In the genomic region with DNA sequence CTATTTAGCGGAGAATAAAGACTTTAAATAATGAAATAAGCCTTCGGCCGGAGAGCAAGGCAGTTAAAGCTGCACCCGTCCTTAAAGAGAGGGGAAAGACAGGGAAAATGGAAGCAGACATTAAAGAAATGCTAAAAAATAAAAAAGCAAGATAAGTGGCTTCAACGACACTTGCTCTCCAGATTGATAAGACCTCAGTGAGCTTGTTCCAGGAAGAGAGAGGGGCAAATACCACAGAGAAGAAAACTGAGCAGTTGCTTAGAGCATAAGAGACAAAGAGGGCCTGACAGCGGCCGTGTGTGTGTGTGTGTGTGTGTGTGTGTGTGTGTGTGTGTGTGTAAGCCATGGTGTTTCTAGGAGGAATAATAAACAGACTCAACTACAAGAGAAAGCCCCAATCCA, we compare ENCODE assay signal across 12 mouse cellular contexts.
DNase-seq lines count a peak whose midpoint lies in the region; ATAC-seq and TF ChIP-seq lines count a peak whose summit lies in the region.
"Had no signal": no experiment of that assay in that cellular context is flagged by ENCODE, and none has a peak within 500 bp of the region (broad histone marks: within the 10 kb centered on the region; RNA-seq: fewer than 3 reads in every experiment).

No protein-coding gene starts in this region.

- no peaks in the 10 kb centered on the region for H3K9me3 ChIP-seq in kidney, embryonic 15.5 days (replicated peaks)
- no peaks in the 10 kb centered on the region for H3K9me3 ChIP-seq in neural tube, embryonic 12.5 days
- H3K9me3 ChIP-seq in neural tube, embryonic 15.5 days (replicated peaks), result 0 out of 2 replicates have a peak, but pooled peaks cover 2% of the 10 kb centered on the region
- no peaks in the 10 kb centered on the region for H3K9me3 ChIP-seq in forebrain, postnatal 0 days (ENCODE audit: low read length)

- H3K4me3 ChIP-seq in kidney, embryonic 15.5 days (replicated peaks), result no peak overlapping the region
- H3K4me3 ChIP-seq in neural tube, embryonic 12.5 days, result no peak overlapping the region
- no peak overlapping the region for H3K4me3 ChIP-seq in neural tube, embryonic 15.5 days (replicated peaks)
- no peak overlapping the region for H3K4me3 ChIP-seq in forebrain, postnatal 0 days (ENCODE audit: low read depth, low read length)
- H3K4me3 ChIP-seq: heart, adult 2 months had no signal

- H3K4me2 ChIP-seq in kidney, embryonic 15.5 days, result no peak overlapping the region
- H3K4me2 ChIP-seq in neural tube, embryonic 12.5 days (replicated peaks), result peak overlapping the region; percentile 24; the same call in 1 of the 2 replicates
- no peak overlapping the region for H3K4me2 ChIP-seq in neural tube, embryonic 15.5 days
- no peak overlapping the region for H3K4me2 ChIP-seq in forebrain, postnatal 0 days (ENCODE audit: low read depth)
- H3K4me2 ChIP-seq: lung, embryonic 14.5 days had no signal

- 57% methylated on average over 7 of the region's 7 CpGs for WGBS in kidney, embryonic 15.5 days
- 22% methylated on average over 7 of the region's 7 CpGs for WGBS in neural tube, embryonic 12.5 days
- 22% methylated on average over 7 of the region's 7 CpGs for WGBS in neural tube, embryonic 15.5 days
- 23% methylated on average over 7 of the region's 7 CpGs for WGBS in forebrain, postnatal 0 days

- H3K36me3 ChIP-seq in kidney, embryonic 15.5 days, result no peaks in the 10 kb centered on the region
- no peaks in the 10 kb centered on the region for H3K36me3 ChIP-seq in neural tube, embryonic 12.5 days
- H3K36me3 ChIP-seq in neural tube, embryonic 15.5 days, result no peaks in the 10 kb centered on the region
- no peaks in the 10 kb centered on the region for H3K36me3 ChIP-seq in forebrain, postnatal 0 days (ENCODE audit: insufficient read depth)

- DNase-seq in kidney, adult 11 months, result no peak
- no peak for DNase-seq in forebrain, postnatal 0 days
- DNase-seq in layer of hippocampus, adult 9-11 months, result no peak
- DNase-seq: adrenal gland, adult 8-10 months; heart, adult 2 months; heart, postnatal 36 days; kidney, postnatal 25 days; lung, embryonic 14.5 days had no signal

- H3K9ac ChIP-seq in kidney, embryonic 15.5 days, result no peak overlapping the region
- H3K9ac ChIP-seq in neural tube, embryonic 12.5 days, result no peak overlapping the region
- no peak overlapping the region for H3K9ac ChIP-seq in neural tube, embryonic 15.5 days (replicated peaks)
- no peak overlapping the region for H3K9ac ChIP-seq in forebrain, postnatal 0 days
- H3K9ac ChIP-seq: lung, embryonic 14.5 days had no signal

- H3K27me3 ChIP-seq in kidney, embryonic 15.5 days, result no peaks in the 10 kb centered on the region
- no peaks in the 10 kb centered on the region for H3K27me3 ChIP-seq in neural tube, embryonic 12.5 days (replicated peaks)
- H3K27me3 ChIP-seq in neural tube, embryonic 15.5 days (replicated peaks), result no peaks in the 10 kb centered on the region
- no peaks in the 10 kb centered on the region for H3K27me3 ChIP-seq in forebrain, postnatal 0 days (ENCODE audit: insufficient read depth, low read length)

- no peak for TF ChIP-seq CTCF in forebrain, postnatal 0 days (IDR thresholded peaks at IDR 0.05; ENCODE audit: low read depth)

- H3K4me1 ChIP-seq in kidney, embryonic 15.5 days, result peaks cover 13% of the 10 kb centered on the region
- peaks cover 15% of the 10 kb centered on the region; the same call in 1 of the 2 replicates for H3K4me1 ChIP-seq in neural tube, embryonic 12.5 days
- H3K4me1 ChIP-seq in neural tube, embryonic 15.5 days, result peaks cover 13% of the 10 kb centered on the region; the same call in 1 of the 2 replicates
- H3K4me1 ChIP-seq in forebrain, postnatal 0 days (ENCODE audit: insufficient read depth), result 0 out of 2 replicates have a peak, but pooled peaks cover 6% of the 10 kb centered on the region

- ATAC-seq in kidney, embryonic 15.5 days (replicated peaks; ENCODE audit: low FRiP score), result no peak
- no peak; the same call in 1 of the 2 replicates for ATAC-seq in neural tube, embryonic 12.5 days (ENCODE audit: low FRiP score, low read depth)
- ATAC-seq in neural tube, embryonic 15.5 days (ENCODE audit: low FRiP score), result no peak
- ATAC-seq in forebrain, postnatal 0 days, result peak; percentile 23; the same call in 1 of the 2 replicates
- ATAC-seq in frontal cortex, adult (ENCODE audit: low TSS enrichment), result no peak

- peak overlapping the region; percentile 71; the same call in 1 of the 2 replicates for H3K27ac ChIP-seq in kidney, embryonic 15.5 days
- H3K27ac ChIP-seq in neural tube, embryonic 12.5 days, result no peak overlapping the region
- H3K27ac ChIP-seq in neural tube, embryonic 15.5 days (replicated peaks), result no peak overlapping the region
- no peak overlapping the region for H3K27ac ChIP-seq in forebrain, postnatal 0 days (ENCODE audit: low read depth, low read length)
- H3K27ac ChIP-seq: heart, adult 2 months had no signal
